Mouse (Mus musculus): ENCODE results near the gene Cdk10. TPM values are rescaled to one million over a fixed set of nuclear protein-coding genes. Genes with fewer than 3 reads are reported as not detected.
"Not testable (repeated sequence)": the region's sequence is repeated elsewhere in the genome, so short reads cannot be mapped to it uniquely, and the experiment has no call there.

Gene Cdk10
- polyA plus RNA-seq, 1 experiment from 2014 or later = 34.3 TPM

GRCm38 (mm10) chr8:123228416-123228815 is 3.8 kb downstream of the Cdk10 start:
- Histone ChIP-seq H3K27me3 (ENCODE audit: control insufficient read depth, insufficient read depth, low read length) (peaks cover under 1% of the 10 kb centered on the region; the same call in 1 of the 2 replicates), H3K4me2 (no peak overlapping the region), H3K36me3 (ENCODE audit: control insufficient read depth, insufficient read depth, low read length) (no peaks in the 10 kb centered on the region; the same call in 1 of the 2 replicates), H3K27ac (ENCODE audit: low read depth, low read length) (no peak overlapping the region), H3K4me1 (ENCODE audit: control insufficient read depth, insufficient read depth, low read length) (peaks cover 10% of the 10 kb centered on the region), H3K4me3 (ENCODE audit: low read depth, low read length) (no peak overlapping the region), H3K9me3 (ENCODE audit: control insufficient read depth, low read length) (no peaks in the 10 kb centered on the region), H3K9ac (ENCODE audit: low read length) (no peak overlapping the region)
- WGBS = 94% methylated on average over 1 of the region's 1 CpGs
- ATAC-seq (ENCODE audit: low FRiP score) = no peak
- no peak for DNase-seq (ENCODE audit: low spot score, missing footprints)

GRCm38 (mm10) chr8:123230326-123230725 is 5.7 kb downstream of the Cdk10 start:
- WGBS = 87% methylated on average over 11 of the region's 11 CpGs

DNA sequence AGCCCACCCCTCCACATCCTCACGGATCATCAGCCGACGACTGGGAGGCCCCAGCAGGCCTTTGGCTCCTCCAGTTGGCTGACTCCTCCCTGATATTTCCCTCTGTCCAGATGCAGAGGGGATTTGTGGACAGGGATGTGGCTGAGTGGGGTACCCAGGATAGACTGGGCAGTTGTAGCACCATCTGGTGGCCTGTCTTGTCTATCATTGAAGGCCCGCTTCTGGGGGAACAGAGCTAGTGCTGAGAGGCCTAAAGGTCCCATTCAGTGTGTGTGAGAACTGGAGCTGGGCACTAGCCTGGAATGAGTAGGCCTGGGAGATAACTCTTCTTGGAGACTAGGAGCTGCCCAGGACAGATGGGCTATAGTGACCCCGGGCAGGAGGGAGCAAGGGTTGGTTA is 7.1 kb downstream of the Cdk10 start:
- Histone ChIP-seq H3K27ac (ENCODE audit: low read depth, low read length) (no peak overlapping the region), H3K9ac (ENCODE audit: low read length) (no peak overlapping the region), H3K9me3 (ENCODE audit: control insufficient read depth, low read length) (no peaks in the 10 kb centered on the region), H3K36me3 (ENCODE audit: control insufficient read depth, insufficient read depth, low read length) (no peaks in the 10 kb centered on the region; the same call in 1 of the 2 replicates), H3K4me2 (no peak overlapping the region), H3K27me3 (ENCODE audit: control insufficient read depth, insufficient read depth, low read length) (peaks cover 13% of the 10 kb centered on the region; the same call in 1 of the 2 replicates), H3K4me1 (ENCODE audit: control insufficient read depth, insufficient read depth, low read length) (peaks cover 7% of the 10 kb centered on the region), H3K4me3 (ENCODE audit: low read depth, low read length) (no peak overlapping the region)
- 65% methylated on average over 5 of the region's 5 CpGs for WGBS
- ATAC-seq (ENCODE audit: low FRiP score) (no peak), DNase-seq (ENCODE audit: low spot score, missing footprints) (no peak)

More at GRCm38 (mm10) chr8:123230326-123230725, 5.7 kb downstream of the Cdk10 start:
- not testable (repeated sequence) for H3K9me3 ChIP-seq (ENCODE audit: control insufficient read depth, low read length); DNase-seq (ENCODE audit: low spot score, missing footprints); H3K4me1 ChIP-seq (ENCODE audit: control insufficient read depth, insufficient read depth, low read length); H3K4me2 ChIP-seq; H3K9ac ChIP-seq (ENCODE audit: low read length); H3K36me3 ChIP-seq (ENCODE audit: control insufficient read depth, insufficient read depth, low read length); H3K27ac ChIP-seq (ENCODE audit: low read depth, low read length); ATAC-seq (ENCODE audit: low FRiP score); H3K4me3 ChIP-seq (ENCODE audit: low read depth, low read length)
- peaks cover 11% of the 10 kb centered on the region; the same call in 1 of the 2 replicates for H3K27me3 ChIP-seq (ENCODE audit: control insufficient read depth, insufficient read depth, low read length)

GRCm38 (mm10) chr8:123232553-123232952 is 7.9 kb downstream of the Cdk10 start:
- DNase-seq (ENCODE audit: low spot score, missing footprints) = no peak
- no peak for ATAC-seq (ENCODE audit: low FRiP score)
- no peaks in the 10 kb centered on the region for H3K36me3 ChIP-seq (ENCODE audit: control insufficient read depth, insufficient read depth, low read length)
- no peaks in the 10 kb centered on the region for H3K9me3 ChIP-seq (ENCODE audit: control insufficient read depth, low read length)
- no peak overlapping the region for H3K9ac ChIP-seq (ENCODE audit: low read length)
- no peak overlapping the region for H3K27ac ChIP-seq (ENCODE audit: low read depth, low read length)
- WGBS = 32% methylated on average over 7 of the region's 7 CpGs
- H3K27me3 ChIP-seq (ENCODE audit: control insufficient read depth, insufficient read depth, low read length) = peaks cover 13% of the 10 kb centered on the region; the same call in 1 of the 2 replicates
- H3K4me2 ChIP-seq = no peak overlapping the region
- no peak overlapping the region for H3K4me3 ChIP-seq (ENCODE audit: low read depth, low read length)
- peaks cover 7% of the 10 kb centered on the region for H3K4me1 ChIP-seq (ENCODE audit: control insufficient read depth, insufficient read depth, low read length)

DNA sequence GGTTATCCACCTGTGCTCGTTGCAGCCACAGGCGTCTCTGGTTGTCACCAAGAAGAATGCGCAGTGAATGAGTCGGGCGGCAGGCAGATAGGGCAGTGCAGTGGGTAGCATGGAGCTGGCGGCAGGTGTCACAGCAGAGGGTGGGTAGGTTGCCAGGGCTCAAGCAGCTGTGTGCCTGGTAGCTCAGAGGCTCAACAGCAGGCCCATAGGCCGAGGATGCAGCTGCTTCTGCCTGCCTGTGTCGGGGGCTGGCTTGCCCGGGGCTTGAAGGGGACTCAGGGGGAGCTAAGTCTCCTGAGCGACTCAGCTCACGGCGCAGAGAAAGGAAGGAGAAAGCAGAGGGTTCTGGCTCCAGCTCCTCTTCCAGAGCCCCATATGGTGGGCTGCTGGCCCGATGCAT is 8.7 kb downstream of the Cdk10 start:
- ATAC-seq (ENCODE audit: low FRiP score) (no peak), DNase-seq (ENCODE audit: low spot score, missing footprints) (no peak)
- H3K4me1 ChIP-seq (ENCODE audit: control insufficient read depth, insufficient read depth, low read length) = peaks cover 7% of the 10 kb centered on the region
- H3K4me2 ChIP-seq = no peak overlapping the region
- no peaks in the 10 kb centered on the region for H3K36me3 ChIP-seq (ENCODE audit: control insufficient read depth, insufficient read depth, low read length)
- no peak overlapping the region for H3K9ac ChIP-seq (ENCODE audit: low read length)
- H3K27ac ChIP-seq (ENCODE audit: low read depth, low read length) = no peak overlapping the region
- no peaks in the 10 kb centered on the region for H3K9me3 ChIP-seq (ENCODE audit: control insufficient read depth, low read length)
- 64% methylated on average over 13 of the region's 13 CpGs for WGBS
- no peak overlapping the region for H3K4me3 ChIP-seq (ENCODE audit: low read depth, low read length)
- H3K27me3 ChIP-seq (ENCODE audit: control insufficient read depth, insufficient read depth, low read length) = peaks cover 13% of the 10 kb centered on the region; the same call in 1 of the 2 replicates

DNA sequence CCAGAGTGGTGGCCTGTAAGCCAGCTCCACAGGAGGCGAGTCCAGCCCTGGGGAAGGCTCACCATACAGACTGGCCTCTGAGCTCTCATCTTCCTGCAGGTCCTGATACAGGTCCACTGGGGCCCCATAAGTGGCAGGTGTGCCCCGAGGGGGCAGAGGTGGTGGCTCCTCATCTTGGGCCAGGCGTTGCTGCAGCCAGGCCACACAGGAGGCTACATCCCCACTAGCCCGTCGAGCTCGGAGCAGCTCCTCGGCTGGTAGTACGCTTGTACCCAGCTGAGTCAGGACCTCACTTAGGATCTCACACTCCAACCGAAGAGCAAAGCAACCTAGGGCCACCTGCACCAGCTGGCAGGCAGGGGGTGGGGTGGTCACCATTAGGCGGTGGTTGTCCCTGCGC is 9.1 kb downstream of the Cdk10 start:
- Histone ChIP-seq H3K36me3 (ENCODE audit: control insufficient read depth, insufficient read depth, low read length) (no peaks in the 10 kb centered on the region), H3K27me3 (ENCODE audit: control insufficient read depth, insufficient read depth, low read length) (peaks cover 13% of the 10 kb centered on the region; the same call in 1 of the 2 replicates), H3K9me3 (ENCODE audit: control insufficient read depth, low read length) (no peaks in the 10 kb centered on the region), H3K4me3 (ENCODE audit: low read depth, low read length) (no peak overlapping the region), H3K4me2 (no peak overlapping the region), H3K9ac (ENCODE audit: low read length) (no peak overlapping the region), H3K4me1 (ENCODE audit: control insufficient read depth, insufficient read depth, low read length) (peaks cover 7% of the 10 kb centered on the region), H3K27ac (ENCODE audit: low read depth, low read length) (no peak overlapping the region)
- WGBS = 81% methylated on average over 11 of the region's 11 CpGs
- DNase-seq (ENCODE audit: low spot score, missing footprints) (no peak), ATAC-seq (ENCODE audit: low FRiP score) (no peak)

DNA sequence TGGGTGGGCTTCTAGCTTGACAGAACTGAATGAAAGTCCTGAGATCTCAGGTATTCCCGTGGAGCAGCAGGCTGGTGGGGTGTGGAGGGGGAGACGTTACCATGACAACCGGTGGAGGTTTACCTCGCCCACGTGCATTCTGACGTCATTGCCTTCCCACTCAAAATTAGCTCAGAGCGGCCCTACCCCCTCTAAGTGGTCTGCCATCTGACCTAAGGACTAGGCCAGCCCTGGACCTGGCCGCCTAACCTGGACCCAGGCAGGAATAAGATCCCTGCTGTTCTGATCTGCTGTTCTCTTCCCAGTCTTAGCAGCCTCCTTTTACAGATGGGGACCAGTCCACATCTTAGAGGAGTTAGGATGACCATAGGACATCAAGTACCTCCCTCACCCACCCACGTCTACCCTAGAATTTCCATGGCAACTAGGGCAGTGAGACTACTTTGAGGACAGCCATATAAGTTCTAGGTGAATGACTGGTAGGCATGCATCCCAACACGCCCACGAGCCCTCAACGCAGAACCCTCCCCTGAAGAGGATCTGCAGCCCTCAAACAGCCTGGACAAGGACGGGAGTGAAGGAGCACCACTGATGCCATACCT is 10.4 kb downstream of the Cdk10 start:
- Histone ChIP-seq H3K27ac (ENCODE audit: low read depth, low read length) (no peak overlapping the region), H3K36me3 (ENCODE audit: control insufficient read depth, insufficient read depth, low read length) (no peaks in the 10 kb centered on the region), H3K4me3 (ENCODE audit: low read depth, low read length) (peak overlapping the region; percentile 44), H3K4me1 (ENCODE audit: control insufficient read depth, insufficient read depth, low read length) (peaks cover 7% of the 10 kb centered on the region), H3K9me3 (ENCODE audit: control insufficient read depth, low read length) (no peaks in the 10 kb centered on the region), H3K9ac (ENCODE audit: low read length) (peak overlapping the region; percentile 58), H3K27me3 (ENCODE audit: control insufficient read depth, insufficient read depth, low read length) (peaks cover 13% of the 10 kb centered on the region; the same call in 1 of the 2 replicates), H3K4me2 (peak overlapping the region; percentile 79)
- DNase-seq (ENCODE audit: low spot score, missing footprints) = no peak
- ATAC-seq (ENCODE audit: low FRiP score) = peak; percentile 10; the same call in 1 of the 2 replicates
- WGBS = 34% methylated on average over 13 of the region's 13 CpGs

DNA sequence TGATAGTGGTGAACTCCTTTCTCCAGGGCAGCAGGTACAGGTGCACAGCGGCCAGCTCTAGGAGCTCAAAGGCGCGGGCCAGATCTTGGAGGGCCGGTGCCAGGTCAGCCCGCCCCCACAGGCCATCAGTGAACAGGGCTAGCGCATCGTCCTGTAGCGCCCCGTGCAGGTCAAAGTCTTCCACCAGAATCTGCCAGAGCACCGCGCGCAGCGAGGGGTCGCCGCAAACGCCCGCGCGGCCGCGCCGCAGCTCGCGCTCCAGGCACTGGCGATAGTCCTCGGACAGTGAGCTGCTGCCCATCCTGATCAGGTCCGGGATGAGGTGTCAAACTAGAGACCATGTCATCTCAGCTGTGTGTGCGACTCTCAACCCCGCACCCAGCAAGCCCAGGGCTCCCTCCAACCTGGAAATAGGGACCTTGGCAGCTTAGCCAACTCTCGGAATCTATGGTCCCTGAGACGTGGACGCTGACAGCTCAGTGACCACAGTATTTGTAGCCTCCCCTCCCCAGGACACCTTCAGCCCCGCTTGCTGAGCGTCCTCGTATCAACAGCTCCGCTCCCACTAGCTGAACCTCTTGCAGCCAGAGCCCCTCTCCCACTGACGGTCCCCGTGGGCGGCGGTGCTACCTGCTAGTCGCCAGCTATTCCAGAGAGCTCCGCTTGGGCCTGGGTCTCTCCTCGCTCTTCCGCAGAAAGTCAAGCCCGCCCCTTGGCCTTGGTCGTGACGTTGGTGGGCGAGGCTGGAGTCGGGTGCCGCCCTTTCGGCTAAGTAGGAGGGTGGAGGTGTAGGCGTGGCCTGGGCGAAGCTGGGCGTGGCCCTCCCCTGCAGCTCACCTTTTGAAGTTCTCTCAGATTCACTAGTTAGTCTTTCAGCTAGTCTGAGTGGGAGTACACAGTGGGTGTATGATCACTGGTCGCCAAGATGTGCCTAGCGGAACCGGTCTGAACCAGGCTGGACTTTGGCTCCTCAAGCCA is 11.2 kb downstream of the Cdk10 start, which contains the start of gene Spata2l:
Gene Spata2l (minus strand): TSS at position 714 of the 978 bp plus-strand sequence.
- Histone ChIP-seq H3K9me3 (ENCODE audit: control insufficient read depth, low read length) (no peaks in the 10 kb centered on the region), H3K4me2 (peak within 1 kb of the TSS; percentile 79), H3K36me3 (ENCODE audit: control insufficient read depth, insufficient read depth, low read length) (no peaks in the 10 kb centered on the region), H3K9ac (ENCODE audit: low read length) (peak within 1 kb of the TSS; percentile 58), H3K4me3 (ENCODE audit: low read depth, low read length) (peak within 1 kb of the TSS; percentile 44), H3K4me1 (ENCODE audit: control insufficient read depth, insufficient read depth, low read length) (peaks cover 7% of the 10 kb centered on the region), H3K27me3 (ENCODE audit: control insufficient read depth, insufficient read depth, low read length) (peaks cover 13% of the 10 kb centered on the region; the same call in 1 of the 2 replicates), H3K27ac (ENCODE audit: low read depth, low read length) (no peak within 1 kb of the TSS)
- 1% methylated on average over 57 of the region's 57 CpGs for WGBS
- peak; percentile 89 for ATAC-seq (ENCODE audit: low FRiP score)
- DNase-seq (ENCODE audit: low spot score, missing footprints) = peak; percentile 97

All from midbrain, embryonic 11.5 days (tissue).